Mouse (Mus musculus): Measurements from ENCODE around the gene Inpp4a.

The Inpp4a gene

GRCm38 (mm10) chr1:37299540-37300491 lies at the start of gene Inpp4a:
Gene Inpp4a (plus strand): TSS chr1:37299865.
- DNase-seq: peak; percentile 98

- DNase-seq: peak; percentile 92
Measured at GRCm38 (mm10) chr1:37250643-37251310, 48.9 kb upstream of the Inpp4a start.

GRCm38 (mm10) chr1:37258443-37258842 lies 41.2 kb upstream of the Inpp4a start:
- no peak for DNase-seq

- peak; percentile 73 for DNase-seq
Measured at GRCm38 (mm10) chr1:37272464-37272863, 27.2 kb upstream of the Inpp4a start.

GRCm38 (mm10) chr1:37286556-37286955 lies 13.1 kb upstream of the Inpp4a start:
- DNase-seq: no peak

GRCm38 (mm10) chr1:37287748-37288147 lies 11.9 kb upstream of the Inpp4a start:
- no peak for DNase-seq

- peak; percentile 26 for DNase-seq
Measured at GRCm38 (mm10) chr1:37288181-37288935, 11.3 kb upstream of the Inpp4a start.

- DNase-seq: no peak
Measured at GRCm38 (mm10) chr1:37288941-37289340, 10.7 kb upstream of the Inpp4a start.

- no peak for DNase-seq
Measured at GRCm38 (mm10) chr1:37296414-37296813, 3.3 kb upstream of the Inpp4a start.

GRCm38 (mm10) chr1:37298904-37299303 lies 761 bp upstream of the Inpp4a start:
- no peak for DNase-seq

- no peak for DNase-seq
Measured at GRCm38 (mm10) chr1:37300650-37301049, 985 bp downstream of the Inpp4a start.

- no peak for DNase-seq
Measured at GRCm38 (mm10) chr1:37302801-37303200, 3.1 kb downstream of the Inpp4a start.

- DNase-seq: no peak
Measured at GRCm38 (mm10) chr1:37305691-37306287, 6.1 kb downstream of the Inpp4a start.

GRCm38 (mm10) chr1:37307586-37307985 lies 7.9 kb downstream of the Inpp4a start:
- no peak for DNase-seq

- DNase-seq: no peak
Measured at GRCm38 (mm10) chr1:37308021-37308742, 8.5 kb downstream of the Inpp4a start.

GRCm38 (mm10) chr1:37308743-37309100 lies 9.1 kb downstream of the Inpp4a start:
- DNase-seq: no peak

GRCm38 (mm10) chr1:37309939-37310515 lies 10.4 kb downstream of the Inpp4a start:
- DNase-seq: no peak

GRCm38 (mm10) chr1:37314338-37314737 lies 14.7 kb downstream of the Inpp4a start:
- DNase-seq: no peak

- DNase-seq: no peak
Measured at GRCm38 (mm10) chr1:37317644-37318285, 18.1 kb downstream of the Inpp4a start.

GRCm38 (mm10) chr1:37318558-37318957 lies 18.9 kb downstream of the Inpp4a start:
- no peak for DNase-seq

- DNase-seq: no peak
Measured at GRCm38 (mm10) chr1:37322690-37323089, 23.0 kb downstream of the Inpp4a start.

Measured in kidney, postnatal 10 days (tissue).